Mouse (Mus musculus) hindlimb bud, embryonic 11.5 days (tissue): Measurements from ENCODE around the gene Ccer2.
A peak's percentile ranks its signal among the peaks of the same experiment; 100 is the strongest.

Experiments used
- DNase-seq: peaks from one replicate; pipeline ENCODE4 v3.0.0-alpha.2; 2012; ENCODE audit warnings: low read depth, low spot score; ENCODE audit errors: extremely low spot score

Ccer2 gene

DNA sequence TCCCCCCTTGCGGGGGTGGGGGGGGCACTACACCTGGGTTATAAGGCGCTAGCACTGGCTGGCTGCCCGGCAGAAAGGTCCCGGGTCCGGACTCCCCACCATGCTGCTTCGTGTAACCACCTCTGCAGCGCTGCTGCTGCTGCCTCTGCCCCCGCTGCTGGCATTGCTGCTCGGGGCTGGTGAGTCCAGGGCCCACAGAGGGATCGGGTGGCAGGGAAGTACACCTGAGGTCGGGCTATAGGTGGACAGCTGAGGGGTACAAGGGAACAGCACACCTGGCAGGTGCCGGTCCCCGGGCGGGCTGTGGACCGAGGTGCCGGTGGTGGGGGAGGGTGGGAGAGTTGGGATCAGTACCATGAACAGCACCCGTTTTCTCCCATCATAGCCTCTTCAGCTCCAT lies at the start of gene Ccer2:
TSS of gene Ccer2 (plus strand) at position 96 of the 400 bp plus-strand sequence.
- DNase-seq: no peak

DNA sequence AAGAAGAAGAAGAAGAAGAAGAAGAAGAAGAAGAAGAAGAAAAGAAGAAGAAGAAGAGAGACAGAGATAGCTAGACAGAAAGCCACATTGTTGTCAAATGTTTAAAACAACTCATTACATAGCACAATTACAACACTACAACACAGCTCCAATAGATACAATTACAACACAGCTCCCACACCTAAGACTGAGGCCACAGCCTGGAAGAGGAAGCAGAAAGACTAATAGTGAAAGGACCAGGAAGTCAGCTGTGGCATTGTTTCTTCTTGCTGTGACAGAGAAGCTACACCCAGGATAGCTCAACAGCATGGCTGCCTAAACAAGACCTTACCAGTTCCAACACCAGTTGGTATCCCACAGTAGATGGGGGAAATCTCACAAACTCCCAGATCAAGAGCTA lies 46.5 kb upstream of the Ccer2 start:
- no peak for DNase-seq

DNA sequence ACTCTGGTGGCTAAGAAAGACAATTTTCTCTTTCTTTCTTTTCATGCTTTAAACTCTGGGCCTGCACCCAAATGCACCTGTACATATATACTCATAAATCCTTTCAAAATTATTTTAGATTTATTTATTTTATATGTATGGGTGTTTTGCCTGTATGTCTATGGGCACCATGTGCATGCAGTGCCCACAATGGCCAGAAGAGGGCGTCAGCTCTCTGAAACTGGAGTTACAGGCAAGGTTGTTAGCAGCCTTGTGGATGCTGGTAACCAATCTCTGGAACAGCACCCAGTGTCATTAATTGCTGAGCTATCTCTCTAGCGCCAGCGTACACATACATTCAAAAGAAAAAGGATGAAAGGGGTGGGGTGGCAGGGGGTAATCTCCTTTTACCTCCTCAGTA lies 45.0 kb upstream of the Ccer2 start:
- no peak for DNase-seq

DNA sequence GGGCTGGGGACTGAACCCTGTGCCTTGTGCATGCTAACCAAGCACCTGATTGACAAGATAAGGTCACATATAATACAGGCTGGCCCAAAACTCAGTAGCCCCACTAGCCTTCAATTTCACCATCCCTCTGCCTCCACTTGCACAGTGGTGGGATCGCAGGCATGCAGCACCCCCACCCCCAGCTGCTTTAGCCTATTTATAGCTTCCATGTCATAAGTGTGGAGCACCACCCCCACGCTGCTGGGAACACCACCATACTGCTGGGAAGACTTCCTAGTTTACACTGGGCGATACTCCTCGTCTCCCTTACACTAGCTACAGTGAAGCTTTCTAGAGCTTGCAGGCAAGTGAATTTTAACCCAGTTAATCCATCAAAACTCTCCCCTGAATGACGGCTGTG lies 41.3 kb upstream of the Ccer2 start:
- DNase-seq: no peak

DNA sequence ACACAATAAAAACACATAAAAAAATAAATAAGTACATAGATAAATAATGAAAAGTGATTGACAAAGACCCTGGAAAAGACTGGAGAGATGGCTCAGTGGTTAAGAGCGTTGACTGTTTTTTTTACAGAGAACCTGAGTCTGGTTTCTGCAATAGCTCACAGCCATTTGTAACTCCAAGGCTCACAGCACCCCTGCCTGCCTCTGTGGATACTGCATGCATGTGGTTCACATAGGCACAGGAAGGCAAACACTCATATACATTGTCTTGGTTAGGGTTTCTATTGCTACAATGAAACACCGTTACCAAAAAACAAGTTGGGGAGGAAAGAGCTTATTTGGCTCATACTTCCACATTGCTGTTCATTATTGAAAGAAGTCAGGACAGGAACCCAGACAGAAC lies 40.4 kb upstream of the Ccer2 start:
- no peak for DNase-seq

DNA sequence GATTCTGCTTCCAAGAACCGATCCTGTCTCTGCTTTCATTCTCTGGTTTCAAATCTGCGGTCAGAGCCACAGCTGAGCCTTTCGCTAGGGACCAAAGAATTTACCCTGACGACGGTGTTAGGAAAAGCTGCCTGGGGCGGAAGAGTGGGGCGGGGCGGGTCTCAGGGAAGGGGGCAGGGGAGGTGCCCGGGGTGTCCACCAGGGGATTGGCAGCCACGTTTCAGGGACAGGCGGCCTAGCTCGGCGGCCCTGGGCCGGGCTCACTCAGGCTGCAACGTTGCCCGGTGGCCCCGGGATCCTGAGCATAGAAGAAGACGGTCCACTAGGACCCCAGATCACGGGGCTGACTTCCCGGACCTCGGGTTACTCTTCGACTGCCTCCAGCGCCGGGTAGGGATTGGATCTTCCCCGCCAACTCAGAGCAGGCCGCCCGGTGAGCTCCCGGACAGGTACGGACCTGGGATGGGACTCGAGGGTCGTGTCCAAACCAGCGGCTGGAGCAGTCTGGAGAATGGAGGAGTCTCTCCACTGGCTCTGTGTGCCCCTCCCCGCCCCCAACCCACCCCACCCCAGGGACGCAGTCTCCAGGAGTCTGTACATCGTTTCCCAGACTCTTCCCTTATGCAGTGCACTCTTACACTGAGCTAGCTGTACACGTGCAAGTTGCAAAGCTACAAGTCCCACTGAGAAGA lies 39.2 kb upstream of the Ccer2 start, which contains the start of gene Fbxo17:
TSS of gene Fbxo17 (plus strand) at position 215 of the 692 bp plus-strand sequence.
- DNase-seq: no peak

DNA sequence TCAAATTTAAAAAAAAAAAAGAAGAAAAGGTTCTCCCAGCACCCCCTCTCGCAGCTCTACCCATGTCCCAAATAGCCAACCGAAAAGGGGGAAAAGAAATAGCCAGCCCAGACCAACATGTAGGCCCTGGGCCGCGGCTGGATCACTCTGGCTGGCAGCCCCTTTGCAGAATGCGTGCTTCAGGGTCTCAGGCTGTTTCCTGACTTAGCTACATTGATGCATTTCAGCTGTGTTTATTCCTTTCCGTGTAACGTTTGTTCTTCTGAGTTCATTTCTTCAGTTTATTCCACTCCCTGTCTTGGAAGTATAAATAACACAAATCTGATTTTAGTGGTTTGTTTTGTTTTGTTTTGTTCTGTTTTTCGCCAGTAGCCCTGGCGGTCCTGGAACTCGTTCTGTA lies 38.2 kb upstream of the Ccer2 start:
- no peak for DNase-seq

DNA sequence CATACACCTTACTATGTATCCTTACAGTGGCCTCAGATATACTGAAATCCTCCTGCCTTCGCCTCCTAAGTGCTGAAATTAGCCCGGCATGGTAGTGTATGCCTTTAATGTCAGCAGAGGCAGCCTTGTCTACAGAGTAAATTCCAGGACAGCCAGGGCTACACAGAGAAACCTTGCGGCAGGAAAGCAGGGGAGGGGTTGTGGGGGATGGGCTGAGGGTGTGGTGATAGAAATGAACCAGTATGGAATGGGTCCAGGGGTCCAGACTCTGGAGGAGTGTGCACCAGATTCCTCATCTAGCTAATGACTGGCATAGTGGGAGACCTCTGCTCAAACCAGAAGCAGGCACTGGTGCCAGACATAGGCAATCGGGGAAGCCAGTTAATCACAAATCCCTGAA lies 36.8 kb upstream of the Ccer2 start:
- no peak for DNase-seq

DNA sequence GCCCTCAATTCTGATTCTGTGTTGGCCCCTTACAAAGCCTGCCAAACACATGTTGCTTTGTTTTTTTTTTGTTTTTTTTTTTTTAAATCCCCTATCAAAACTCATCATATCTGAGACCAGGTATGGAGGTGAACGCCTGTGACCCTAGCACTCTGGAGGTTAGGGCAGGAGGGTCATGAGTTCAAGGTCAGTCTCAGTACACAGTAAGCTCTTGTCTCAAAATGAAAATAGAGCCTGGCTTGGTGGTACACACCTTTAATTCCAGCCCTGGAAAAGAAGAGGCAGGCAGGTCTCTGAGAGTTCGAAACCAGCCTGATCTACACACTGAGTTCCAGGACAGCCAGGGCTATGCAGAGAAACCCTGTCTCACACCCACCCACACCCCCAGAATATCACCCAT lies 36.3 kb upstream of the Ccer2 start:
- no peak for DNase-seq

DNA sequence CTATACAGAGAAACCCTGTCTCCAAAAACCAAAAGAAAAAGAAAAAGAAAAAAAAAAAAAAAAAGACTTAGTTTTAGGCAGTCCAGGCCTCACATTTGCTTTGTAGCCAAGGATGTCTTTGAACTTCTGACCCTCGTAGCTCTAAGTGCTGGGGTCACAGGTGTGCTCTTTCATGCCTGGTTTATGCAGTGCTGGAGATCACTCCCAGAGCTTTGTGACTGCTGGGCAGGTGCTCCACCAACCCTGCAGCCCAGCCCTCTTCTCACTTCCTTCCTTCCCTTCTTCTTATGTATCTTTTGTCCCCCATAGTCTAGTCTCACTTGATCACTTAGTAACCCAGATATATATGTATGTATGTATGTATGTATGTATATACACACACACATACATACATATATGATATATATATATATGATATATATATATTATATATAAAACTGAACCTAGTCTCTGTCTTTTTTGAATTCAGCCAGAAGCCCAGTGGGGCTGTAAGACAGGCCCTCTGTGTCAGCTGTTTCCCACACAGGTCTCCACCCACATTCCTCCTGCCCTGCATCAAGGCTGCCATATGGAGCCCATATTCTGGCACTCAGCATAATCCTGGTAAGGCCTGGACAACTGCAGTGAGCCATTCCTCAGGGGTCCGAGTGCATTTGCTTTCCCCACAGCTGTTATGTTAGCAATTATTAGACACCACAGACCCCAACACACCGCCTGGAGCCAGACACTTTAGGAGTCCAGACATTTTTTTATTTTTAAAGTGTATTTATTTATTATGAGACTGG lies 35.0 kb upstream of the Ccer2 start:
- no peak for DNase-seq

DNA sequence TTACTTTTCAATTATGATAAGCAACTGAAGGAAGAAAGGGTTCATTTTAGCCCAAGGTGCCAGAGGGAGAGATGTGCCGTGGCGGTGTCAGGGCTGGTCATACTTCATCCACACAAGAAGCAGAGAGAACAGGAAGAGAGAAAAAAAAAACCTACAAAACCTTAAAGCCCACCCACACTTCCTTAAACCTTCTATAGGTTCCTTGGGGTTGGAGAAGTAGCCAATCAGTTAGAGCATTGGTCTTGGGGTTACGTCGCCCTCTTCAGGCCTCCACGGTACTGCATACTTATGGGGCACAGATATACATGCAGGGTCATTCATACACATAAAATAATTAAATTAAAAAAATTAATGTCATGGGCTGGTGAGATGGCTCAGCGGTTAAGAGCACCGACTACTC lies 33.9 kb upstream of the Ccer2 start:
- DNase-seq: no peak

DNA sequence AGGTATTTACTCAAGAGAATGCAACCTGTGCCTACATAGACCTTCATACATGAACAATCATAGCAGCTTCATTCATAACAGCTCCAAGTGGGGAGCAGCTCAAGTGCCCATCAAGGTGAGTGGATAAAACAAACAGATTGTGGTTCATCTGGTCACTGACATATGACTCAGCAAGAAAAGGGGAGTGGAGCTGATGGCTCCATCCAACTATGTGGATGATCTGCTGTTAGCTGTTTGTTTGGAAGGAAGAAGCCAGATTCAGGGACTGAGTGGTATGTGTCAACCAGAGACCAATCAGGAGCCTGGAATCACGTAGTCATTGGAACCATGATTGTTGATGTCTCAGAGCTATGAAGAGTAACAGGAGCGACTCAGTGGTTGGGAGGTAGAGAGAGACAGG lies 31.4 kb upstream of the Ccer2 start:
- DNase-seq: no peak

DNA sequence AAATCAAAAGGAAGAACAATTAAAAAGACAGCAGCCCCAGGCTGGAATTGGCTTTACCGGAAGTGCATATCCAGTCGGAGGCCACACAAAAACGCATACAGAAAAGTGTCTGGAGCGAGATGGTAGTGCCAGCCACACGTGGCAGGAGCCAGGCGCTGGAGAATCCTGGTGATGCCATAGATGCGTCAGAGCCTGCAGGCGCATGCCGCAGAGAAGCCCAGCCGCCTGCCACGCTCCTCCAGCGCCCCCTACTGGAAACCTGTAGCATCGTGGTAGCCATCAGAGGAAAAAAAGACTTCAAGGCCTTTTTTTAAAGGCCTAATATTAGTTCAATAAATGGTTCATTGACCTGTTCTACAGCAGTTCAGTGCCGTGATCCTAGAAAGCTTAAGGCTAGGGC lies 29.4 kb upstream of the Ccer2 start:
- no peak for DNase-seq

DNA sequence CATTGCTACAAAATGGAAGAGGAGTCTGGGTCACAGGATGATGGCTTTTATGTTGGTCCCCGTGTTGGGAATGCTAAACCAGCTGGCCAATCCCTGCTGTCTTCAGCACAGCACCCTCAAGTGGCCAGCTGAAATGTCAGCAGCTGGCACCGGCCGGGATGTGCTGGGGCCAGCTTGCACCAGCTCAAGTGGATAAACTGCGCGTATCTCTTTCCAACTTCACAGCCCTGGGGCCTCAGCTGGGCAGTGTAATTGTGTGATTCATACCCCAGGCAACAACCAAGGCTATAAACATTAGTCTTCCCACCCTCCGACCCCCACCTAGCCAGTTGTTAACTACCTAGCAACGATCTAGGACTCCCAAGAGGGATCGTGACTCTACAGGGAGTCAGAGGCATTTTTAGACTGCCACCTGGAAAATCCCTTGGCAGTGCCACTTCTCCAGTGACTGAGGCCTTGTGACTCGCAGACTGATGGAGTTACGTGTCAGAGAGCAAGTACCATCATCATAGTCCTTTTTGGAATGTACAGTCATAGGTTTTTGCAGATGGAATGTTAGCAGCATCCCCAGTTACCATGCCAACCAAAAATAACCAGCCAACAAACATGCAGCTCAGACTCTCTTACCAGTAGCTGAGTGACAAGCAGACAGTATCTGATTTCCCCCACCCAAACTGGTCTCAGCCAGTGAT lies 28.2 kb upstream of the Ccer2 start:
- DNase-seq: no peak

DNA sequence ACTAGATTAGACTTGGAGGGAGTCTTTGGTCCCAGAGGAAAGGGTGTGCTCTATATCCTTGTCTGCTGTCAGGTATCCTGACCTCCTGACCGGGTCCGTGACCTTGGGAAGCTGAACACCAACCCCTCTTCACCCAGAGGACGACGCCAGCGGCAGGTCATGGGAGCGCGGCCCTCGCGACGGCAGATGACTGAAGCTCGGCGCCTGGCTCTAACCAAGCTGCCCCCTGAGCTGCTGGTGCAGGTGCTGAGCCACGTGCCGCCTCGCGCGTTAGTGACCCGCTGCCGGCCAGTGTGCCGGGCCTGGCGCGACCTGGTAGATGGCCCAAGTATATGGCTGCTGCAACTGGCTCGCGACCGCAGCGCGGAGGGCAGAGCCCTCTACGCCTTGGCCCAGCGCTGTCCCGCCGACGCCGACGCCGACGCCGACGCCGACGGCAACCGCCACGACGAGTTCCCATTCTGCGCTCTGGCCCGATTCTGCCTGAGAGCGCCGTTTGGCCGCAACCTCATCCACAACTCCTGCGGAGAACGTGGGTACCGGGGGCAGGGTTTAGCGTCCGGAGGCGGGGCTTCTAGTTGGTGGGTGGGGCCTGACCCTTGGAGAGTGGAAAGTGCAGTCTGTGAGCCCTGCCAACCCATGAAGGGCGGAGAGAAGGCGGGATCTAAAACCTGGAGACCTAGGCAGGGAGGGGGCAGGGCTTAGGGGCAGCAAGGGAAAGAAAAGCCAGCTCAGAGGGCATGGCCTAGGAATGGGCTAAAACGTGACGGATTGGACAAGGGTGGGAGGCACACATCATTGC lies 23.4 kb upstream of the Ccer2 start:
- DNase-seq: peak; percentile 63

DNA sequence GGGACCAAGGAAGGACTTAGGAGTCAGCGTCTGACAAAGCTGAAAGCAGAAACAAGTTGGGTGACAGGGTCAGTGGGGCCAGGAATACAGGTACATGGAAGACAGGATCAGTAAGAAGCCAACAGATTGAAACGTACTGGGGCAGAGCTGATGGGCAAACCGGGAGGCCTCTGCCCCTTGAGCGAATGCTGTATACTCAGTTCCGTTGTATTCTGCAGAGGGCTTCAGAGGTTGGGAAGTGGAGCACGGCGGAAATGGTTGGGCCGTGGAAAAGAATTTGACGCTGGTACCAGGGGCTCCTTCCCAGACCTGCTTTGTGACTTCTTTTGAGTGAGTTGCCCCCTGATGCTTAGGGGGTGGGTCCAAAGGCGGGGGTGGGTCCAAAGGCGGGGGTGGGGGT lies 22.8 kb upstream of the Ccer2 start:
- no peak for DNase-seq

DNA sequence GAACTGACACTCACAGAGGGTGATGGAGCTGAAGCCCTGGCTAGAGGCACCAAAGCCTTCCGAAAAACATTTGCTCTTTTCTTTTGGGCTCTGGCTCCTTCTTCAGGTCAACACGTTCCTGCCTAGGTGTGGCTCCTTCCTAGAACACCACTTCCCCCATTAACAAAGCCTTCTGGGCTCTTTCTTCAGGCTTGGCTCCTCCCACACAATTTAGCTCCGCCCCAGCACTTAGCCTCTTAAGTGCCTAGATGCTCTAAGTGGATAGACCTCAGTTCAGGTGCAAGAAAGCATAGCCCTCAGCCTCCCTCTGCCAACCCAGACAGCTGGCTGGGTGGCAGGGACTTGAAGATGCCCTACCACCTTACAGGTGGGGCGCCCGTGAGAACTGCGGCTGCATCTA lies 20.3 kb upstream of the Ccer2 start:
- no peak for DNase-seq

DNA sequence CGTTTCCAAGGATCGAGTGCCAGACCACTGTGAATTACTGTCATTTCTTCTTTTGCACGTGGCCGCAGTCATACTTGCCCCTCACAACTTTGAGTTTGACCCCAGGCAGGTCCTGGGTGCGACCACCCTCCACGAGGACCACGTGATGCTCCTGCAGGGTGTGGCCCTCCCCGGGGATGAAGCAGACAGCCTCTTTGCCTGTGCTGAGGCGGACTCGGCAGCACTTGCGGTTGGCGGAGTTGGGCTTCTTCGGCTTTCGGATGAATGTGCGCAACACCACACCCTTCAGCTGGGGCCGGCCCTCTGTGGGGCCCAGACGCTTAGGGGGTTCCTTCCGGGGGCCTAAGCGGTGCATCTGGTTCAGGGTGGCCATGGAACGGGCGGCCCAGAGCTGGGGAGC lies 16.1 kb upstream of the Ccer2 start:
- DNase-seq: no peak

DNA sequence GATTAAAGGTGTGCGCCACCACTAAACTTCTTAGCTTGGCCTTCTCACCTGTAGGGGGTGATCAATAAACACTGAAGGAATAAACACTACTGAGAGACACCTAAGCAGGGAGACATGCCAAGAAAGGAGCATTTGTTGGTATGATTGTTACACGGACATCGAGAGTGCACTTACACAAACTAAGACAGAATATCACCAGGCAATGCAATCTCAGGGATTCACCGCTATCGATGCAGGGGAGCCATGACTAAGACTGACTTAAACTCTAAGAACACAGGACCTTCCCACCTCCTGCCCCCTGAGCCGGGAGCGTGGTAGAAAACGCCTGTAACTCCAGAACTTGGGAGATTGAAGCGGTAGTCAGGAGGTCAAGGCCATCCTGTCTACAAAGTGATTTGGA lies 15.0 kb upstream of the Ccer2 start:
- DNase-seq: no peak

DNA sequence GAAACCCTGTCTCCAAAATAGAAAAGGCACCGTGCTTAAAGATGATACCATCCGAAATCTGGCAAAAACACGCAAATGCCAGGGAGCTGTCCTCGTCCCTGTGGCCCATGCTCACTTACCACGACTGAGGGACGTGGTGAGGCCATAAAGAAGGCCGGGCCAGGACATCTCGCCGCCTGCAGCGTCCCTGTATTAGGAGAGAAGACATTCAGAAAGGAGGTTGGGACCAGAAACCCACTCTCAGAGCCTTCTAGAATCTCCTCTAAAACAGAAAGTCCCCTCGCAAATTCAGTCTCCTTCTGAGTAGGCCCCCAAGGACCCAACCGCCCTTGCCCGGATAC lies 14.6 kb upstream of the Ccer2 start:
- no peak for DNase-seq

DNA sequence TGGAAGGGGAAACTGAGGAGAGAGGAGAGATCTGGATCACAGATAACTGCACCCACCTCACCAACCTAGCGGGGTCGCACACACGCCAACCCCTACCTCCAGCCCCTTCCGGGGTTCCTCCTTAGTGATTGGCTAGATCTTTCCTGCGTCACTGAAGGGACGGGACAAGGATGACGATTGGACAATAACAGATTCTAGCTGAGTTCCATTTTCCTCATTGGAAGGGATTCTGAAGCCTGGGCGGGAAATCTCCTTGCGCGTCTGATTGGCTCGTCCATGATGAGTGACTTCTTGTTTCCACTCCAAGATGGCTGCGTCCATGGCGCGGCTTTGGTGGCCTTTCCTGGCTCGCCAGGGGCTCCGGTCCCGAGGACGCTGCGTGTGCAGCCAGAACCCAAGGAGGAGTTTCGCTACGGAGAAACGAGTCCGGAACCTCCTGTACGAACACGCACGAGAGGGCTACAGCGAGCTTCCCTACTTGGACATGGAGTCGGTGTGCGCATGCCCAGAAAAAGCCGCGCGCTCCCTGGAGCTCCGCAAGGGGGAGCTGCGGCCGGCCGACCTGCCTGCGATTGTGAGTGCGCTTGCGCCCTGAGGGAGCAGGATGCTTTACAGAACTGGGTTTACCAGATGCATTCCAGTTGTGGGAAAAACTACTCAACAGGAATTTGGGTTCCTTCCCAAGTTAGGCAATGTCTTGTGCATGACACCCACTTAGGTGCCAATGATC lies 14.1 kb upstream of the Ccer2 start, which contains the start of the genes Mrps12 and Sars2:
TSS of gene Mrps12 (minus strand) at position 112 of the 730 bp plus-strand sequence.
TSS of gene Sars2 (plus strand) at position 284 of the 730 bp plus-strand sequence.
- peak; percentile 99 for DNase-seq
